Mouse (Mus musculus) T-helper 2 cell (primary cell): ENCODE measurements around the gene Mthfsd.

ENCODE experiments used
- in situ Hi-C: fragments of 300-600 bp; cut with MboI, MseI; formaldehyde crosslinking; loops from one replicate; pipeline ENCODE4 v1.15.1; 2025; ENCODE audit warnings: high pct_unique_total_duplicates

Gene Mthfsd

GRCm38 (mm10) chr8:121090716-121091115 is 17.5 kb downstream of the Mthfsd start:
- in situ Hi-C loops, result loop anchor here (5.0 to 25.0 kb wide), 3 partner anchors 123 to 403 kb away; no protein-coding TSS in a partner anchor

GRCm38 (mm10) chr8:121089631-121090380 is 18.4 kb downstream of the Mthfsd start:
- in situ Hi-C loops, result loop anchor here (5.0 to 25.0 kb wide), 4 partner anchors 123 to 403 kb away; no protein-coding TSS in a partner anchor

- in situ Hi-C loops, result loop anchor here (5.0 to 25.0 kb wide), 2 partner anchors 252 to 402 kb away; no protein-coding TSS in a partner anchor
These were observed 19.1 kb downstream of the Mthfsd start for GRCm38 (mm10) chr8:121088871-121089630.

- in situ Hi-C loops, result loop anchor here (5.0 to 25.0 kb wide), 2 partner anchors 251 to 401 kb away; no protein-coding TSS in a partner anchor
These were observed 19.9 kb downstream of the Mthfsd start for GRCm38 (mm10) chr8:121088281-121088680.

- in situ Hi-C loops, result loop anchor here (5.0 to 25.0 kb wide), 2 partner anchors 249 to 399 kb away; no protein-coding TSS in a partner anchor
These were observed 21.9 kb downstream of the Mthfsd start for GRCm38 (mm10) chr8:121086004-121086900.

GRCm38 (mm10) chr8:121085561-121085960 is 22.6 kb downstream of the Mthfsd start:
- in situ Hi-C loops, result loop anchor here (5.0 to 25.0 kb wide), 2 partner anchors 248 to 398 kb away; no protein-coding TSS in a partner anchor

- in situ Hi-C loops, result loop anchor here (5.0 to 25.0 kb wide), 2 partner anchors 248 to 398 kb away; no protein-coding TSS in a partner anchor
These were observed 23.2 kb downstream of the Mthfsd start for GRCm38 (mm10) chr8:121085011-121085410.

- in situ Hi-C loops, result loop anchor here (25.0 kb wide), 1 partner anchor 397 kb away; no protein-coding TSS in a partner anchor
These were observed 23.8 kb downstream of the Mthfsd start, which contains the start of gene Foxf1 for GRCm38 (mm10) chr8:121084210-121084951. Gene Foxf1, plus strand, starts transcription at chr8:121084386.

- in situ Hi-C loops, result loop anchor here (25.0 kb wide), 1 partner anchor 397 kb away; no protein-coding TSS in a partner anchor
These were observed 24.3 kb downstream of the Mthfsd start for GRCm38 (mm10) chr8:121083936-121084209.

- in situ Hi-C loops, result loop anchor here (25.0 kb wide), 1 partner anchor 396 kb away; no protein-coding TSS in a partner anchor
These were observed 24.9 kb downstream of the Mthfsd start for GRCm38 (mm10) chr8:121083093-121083935.

- in situ Hi-C loops, result loop anchor here (25.0 kb wide), 1 partner anchor 395 kb away; no protein-coding TSS in a partner anchor
These were observed 25.7 kb downstream of the Mthfsd start for GRCm38 (mm10) chr8:121082218-121083092.

GRCm38 (mm10) chr8:121081398-121081797 is 26.8 kb downstream of the Mthfsd start:
- in situ Hi-C loops, result loop anchor here (25.0 kb wide), 1 partner anchor 394 kb away; no protein-coding TSS in a partner anchor

GRCm38 (mm10) chr8:121080361-121081090 is 27.7 kb downstream of the Mthfsd start:
- in situ Hi-C loops, result loop anchor here (25.0 kb wide), 1 partner anchor 393 kb away; no protein-coding TSS in a partner anchor

- in situ Hi-C loops, result loop anchor here (25.0 kb wide), 1 partner anchor 393 kb away; no protein-coding TSS in a partner anchor
These were observed 28.2 kb downstream of the Mthfsd start for GRCm38 (mm10) chr8:121079944-121080343.

GRCm38 (mm10) chr8:121079201-121079600 is 29.0 kb downstream of the Mthfsd start:
- in situ Hi-C loops, result loop anchor here (25.0 kb wide), 1 partner anchor 392 kb away; no protein-coding TSS in a partner anchor

- in situ Hi-C loops, result loop anchor here (25.0 kb wide), 1 partner anchor 391 kb away; no protein-coding TSS in a partner anchor
These were observed 29.5 kb downstream of the Mthfsd start for GRCm38 (mm10) chr8:121078721-121079120.

GRCm38 (mm10) chr8:121076555-121076954 is 31.6 kb downstream of the Mthfsd start:
- in situ Hi-C loops, result loop anchor here (25.0 kb wide), 1 partner anchor 389 kb away; no protein-coding TSS in a partner anchor
